Comparison of ENCODE assay signal across 9 mouse cellular contexts in genomic region chr17:5942156-5942555, GRCm38 (mm10). TPM values are rescaled to one million over a fixed set of nuclear protein-coding genes. Genes with fewer than 3 reads are reported as not detected.
DNase-seq lines count a peak whose midpoint lies in the region; ATAC-seq and TF ChIP-seq lines count a peak whose summit lies in the region.
"Had no signal": no experiment of that assay in that cellular context is flagged by ENCODE, and none has a peak within 500 bp of the region (broad histone marks: within the 10 kb centered on the region; RNA-seq: fewer than 3 reads in every experiment).

No protein-coding gene starts in this region.

- H3K4me1 ChIP-seq in bone marrow macrophage, adult 2 months (ENCODE audit: control insufficient read depth, insufficient read depth, low read length): peaks cover 20% of the 10 kb centered on the region
- peaks cover 3% of the 10 kb centered on the region for H3K4me1 ChIP-seq in heart, embryonic 16.5 days (ENCODE audit: control insufficient read depth, insufficient read depth, low read length)
- no peaks in the 10 kb centered on the region; the same call in none of the 2 replicates for H3K4me1 ChIP-seq in liver, embryonic 16.5 days (ENCODE audit: control insufficient read depth, low read depth, low read length)

- DNase-seq in layer of hippocampus, adult 2 months (ENCODE audit: low spot score in 2 of 2): no peak
- DNase-seq in layer of hippocampus, adult 11-12 months (ENCODE audit: low spot score): no peak
- DNase-seq in layer of hippocampus, adult 8-10 months (ENCODE audit: low spot score in 2 of 2): no peak
- DNase-seq: cerebellum, adult 11 months had no signal

- no peaks in the 10 kb centered on the region for H3K36me3 ChIP-seq in heart, embryonic 16.5 days (ENCODE audit: control insufficient read depth, insufficient read depth)
- no peaks in the 10 kb centered on the region for H3K36me3 ChIP-seq in liver, embryonic 16.5 days (ENCODE audit: control insufficient read depth, insufficient read depth)
- H3K36me3 ChIP-seq: forebrain, embryonic 15.5 days had no signal

- no peaks in the 10 kb centered on the region for H3K27me3 ChIP-seq in heart, embryonic 16.5 days (ENCODE audit: control insufficient read depth, insufficient read depth, low read length)
- peaks cover 22% of the 10 kb centered on the region for H3K27me3 ChIP-seq in liver, embryonic 16.5 days (ENCODE audit: control insufficient read depth, insufficient read depth, low read depth, low read length)

- H3K9ac ChIP-seq in heart, embryonic 16.5 days (ENCODE audit: low read length): peak overlapping the region; percentile 94
- no peak overlapping the region for H3K9ac ChIP-seq in liver, embryonic 16.5 days (ENCODE audit: low read depth, low read length)

- 66% methylated on average over 3 of the region's 3 CpGs for WGBS in heart, embryonic 16.5 days
- 52% methylated on average over 3 of the region's 3 CpGs for WGBS in liver, embryonic 16.5 days (ENCODE audit: insufficient replicate concordance)

- ATAC-seq in heart, embryonic 16.5 days (replicated peaks; ENCODE audit: extremely low read depth, insufficient read depth, low FRiP score): no peak
- no peak for ATAC-seq in liver, embryonic 16.5 days (ENCODE audit: low read depth)
- ATAC-seq in erythroblast, adult 5-6 weeks (replicated peaks; ENCODE audit: low FRiP score, poor library complexity, severe bottlenecking): no peak

- peak overlapping the region; percentile 84 for H3K27ac ChIP-seq in layer of hippocampus, adult 2 months
- H3K27ac ChIP-seq in bone marrow macrophage, adult 2 months (ENCODE audit: insufficient read depth, low read depth, low read length): peak overlapping the region; percentile 15
- peak overlapping the region; percentile 87 for H3K27ac ChIP-seq in heart, embryonic 16.5 days (ENCODE audit: low read length)
- H3K27ac ChIP-seq in liver, embryonic 16.5 days (ENCODE audit: low read length): no peak overlapping the region
- H3K27ac ChIP-seq: forebrain, embryonic 15.5 days had no signal

- H3K4me3 ChIP-seq in layer of hippocampus, adult 2 months: peak overlapping the region; percentile 65
- H3K4me3 ChIP-seq in bone marrow macrophage, adult 2 months (ENCODE audit: insufficient read depth, low read length): peak overlapping the region; percentile 96
- H3K4me3 ChIP-seq in heart, embryonic 16.5 days (ENCODE audit: low read length): peak overlapping the region; percentile 90
- H3K4me3 ChIP-seq in liver, embryonic 16.5 days (ENCODE audit: low read depth, low read length): peak overlapping the region; percentile 68

- no peaks in the 10 kb centered on the region for H3K9me3 ChIP-seq in heart, embryonic 16.5 days (replicated peaks; ENCODE audit: control insufficient read depth, low read length)
- H3K9me3 ChIP-seq in liver, embryonic 16.5 days (replicated peaks; ENCODE audit: control insufficient read depth, low read length): no peaks in the 10 kb centered on the region
- H3K9me3 ChIP-seq: forebrain, embryonic 15.5 days had no signal

- TF ChIP-seq CTCF in layer of hippocampus, adult 2 months (conservative IDR thresholded peaks at IDR 0.05): no peak
- no peak for TF ChIP-seq CTCF in bone marrow macrophage, adult 2 months (IDR thresholded peaks at IDR 0.05; ENCODE audit: low read depth, low read length)

- TF ChIP-seq POLR2A in bone marrow macrophage, adult 2 months (IDR thresholded peaks at IDR 0.05; ENCODE audit: borderline replicate concordance, low read depth, low read length): no peak

- peak overlapping the region; percentile 88 for H3K4me2 ChIP-seq in heart, embryonic 16.5 days (ENCODE audit: low read depth, low read length)
- H3K4me2 ChIP-seq in liver, embryonic 16.5 days (ENCODE audit: low read depth, low read length): peak overlapping the region; percentile 59

RNA-seq across cellular contexts. Expression of gene Synj2, which starts 1.1 kb away (rescaled TPM):
- 10 to 100 TPM; 54.1 to 62.2 TPM for total RNA-seq in layer of hippocampus, adult 2 months (2021)
- 9.7 and 11.2 TPM in 2 replicates for polyA plus RNA-seq in bone marrow macrophage, adult 2 months (2012; ENCODE audit: insufficient read depth, insufficient read length, missing spikeins)
- polyA plus RNA-seq in heart, embryonic 16.5 days (2015; fragmentation: Nextera tagmentation; extraction: Ambion mirVana): 4.2 and 5.3 TPM in 2 replicates
- 2.5 and 3.0 TPM in 2 replicates for polyA plus RNA-seq in liver, embryonic 16.5 days (2015; fragmentation: Nextera tagmentation; extraction: Ambion mirVana)
- total RNA-seq in erythroblast, adult 5-6 weeks (2015; ENCODE audit: low replicate concordance): 0.63 and 1.3 TPM in 2 replicates
- 0.85 and 4.6 TPM in 2 replicates for total RNA-seq in erythroblast, adult 5-6 weeks (2017; ENCODE audit: low replicate concordance)
- 10 to 100 TPM; 61.3 to 82.7 (median 71.8) TPM for total RNA-seq in layer of hippocampus, adult 8-10 months (2022)

Comparison
In these comparisons a context has a peak if more than half of its experiments do, and no peak if none do; other contexts are left out.
1. RNA of gene Synj2, which starts 1.1 kb away (total RNA-seq): 61.3 to 82.7 TPM in layer of hippocampus, adult 8-10 months and 54.1 to 62.2 TPM in layer of hippocampus, adult 2 months; 0.63 to 4.6 TPM in erythroblast, adult 5-6 weeks; every median in the first group is over 4 times any median in the second.
2. Peak in every context shown above with its lines, with median percentiles within 50 percentile points of each other: H3K4me3 ChIP-seq.